Mouse (Mus musculus): ENCODE measurements at regions not wholly inside any gene's neighbourhood (a gene's known extent, or its start where the extent isn't known, plus 50 kb on each side); places are given as distances from the start of the nearest gene placed in this dataset.
"Not testable (repeated sequence)": the region's sequence is repeated elsewhere in the genome, so short reads cannot be mapped to it uniquely, and the experiment has no call there.

DNA sequence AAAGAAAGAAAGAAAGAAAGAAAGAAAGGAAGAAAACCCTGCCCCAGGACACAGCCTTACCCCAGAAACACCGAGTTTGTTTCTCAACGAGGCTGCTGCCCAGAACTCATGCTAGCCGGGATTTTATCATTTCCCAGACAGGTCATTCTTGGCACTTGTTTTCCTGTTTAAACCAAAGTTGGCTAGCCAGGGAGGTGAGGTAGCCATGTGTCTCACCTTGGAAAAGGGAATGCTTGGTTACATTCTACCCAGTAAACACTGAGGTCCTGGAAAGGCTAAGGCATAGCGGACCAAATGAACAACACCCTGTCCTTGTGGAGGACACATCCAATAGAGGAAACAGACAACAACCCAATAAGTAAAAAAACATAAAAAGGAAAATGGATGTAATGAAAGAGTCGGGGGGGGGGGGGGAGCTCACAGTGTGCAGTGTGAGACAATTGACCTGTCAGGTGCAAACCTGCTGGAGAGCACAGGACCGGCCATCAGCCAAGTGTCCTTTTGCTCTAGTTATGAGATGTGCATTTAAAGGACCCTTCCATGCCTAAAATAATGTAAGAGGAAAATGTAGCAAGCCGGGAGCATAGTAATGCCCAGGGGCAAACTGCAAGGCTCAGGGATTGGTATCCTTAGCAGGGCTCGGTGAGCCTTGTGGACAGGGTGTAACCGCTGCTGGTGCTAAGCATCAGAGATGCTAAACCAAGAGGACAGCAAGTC lies 78.2 kb upstream of the Fzd7 start:
- ATAC-seq (replicated peaks; ENCODE audit: low read depth, poor library complexity, severe bottlenecking) = no peak

DNA sequence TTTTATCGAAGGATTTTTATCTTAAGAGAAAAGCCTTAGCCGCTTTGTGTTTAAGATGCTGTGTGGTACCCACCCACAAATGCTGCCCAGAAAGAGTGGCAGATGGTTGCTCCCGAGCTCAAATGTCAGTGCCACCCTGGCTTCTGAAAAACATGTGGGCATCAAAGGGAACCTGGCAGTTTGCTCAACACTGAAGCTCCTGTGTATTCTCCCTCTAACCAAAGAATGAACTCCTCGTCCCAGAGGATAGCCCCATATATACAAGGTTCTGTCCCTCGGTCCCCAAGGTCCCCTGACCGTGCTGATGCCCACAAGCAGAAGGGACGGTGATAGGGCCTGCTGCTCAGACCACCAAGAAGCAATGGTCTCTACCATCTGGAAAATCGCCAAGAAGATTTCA lies 76.9 kb upstream of the Fzd7 start:
- no peak for ATAC-seq (replicated peaks; ENCODE audit: low read depth, poor library complexity, severe bottlenecking)

DNA sequence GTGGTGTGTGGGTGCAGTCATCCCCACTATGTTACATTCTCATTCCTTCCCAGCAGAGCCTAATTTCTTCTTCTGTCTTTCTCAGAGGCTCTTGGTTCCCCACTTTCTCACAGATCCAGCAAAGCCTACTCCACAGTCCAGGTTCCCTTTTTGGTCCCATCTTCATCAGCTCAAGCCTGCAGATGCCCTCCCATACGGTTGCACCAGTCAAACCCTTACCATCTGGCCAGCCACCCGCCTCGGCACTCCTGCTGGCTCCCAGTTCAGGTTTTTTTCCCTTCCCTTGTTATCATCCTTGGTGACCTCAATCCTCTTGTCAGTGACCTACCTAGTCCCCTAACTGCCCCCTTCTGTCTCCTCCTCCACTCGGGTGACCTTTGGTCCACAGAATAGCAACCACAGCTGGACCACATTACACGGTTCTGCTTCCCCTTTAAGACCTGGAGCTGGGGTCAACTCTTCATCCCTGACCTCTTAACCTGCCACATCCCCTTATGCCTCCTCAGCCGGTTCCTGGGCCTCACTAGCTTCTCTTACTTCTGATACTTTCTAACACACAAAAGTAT lies 75.4 kb upstream of the Fzd7 start:
- no peak for ATAC-seq (replicated peaks; ENCODE audit: low read depth, poor library complexity, severe bottlenecking)

DNA sequence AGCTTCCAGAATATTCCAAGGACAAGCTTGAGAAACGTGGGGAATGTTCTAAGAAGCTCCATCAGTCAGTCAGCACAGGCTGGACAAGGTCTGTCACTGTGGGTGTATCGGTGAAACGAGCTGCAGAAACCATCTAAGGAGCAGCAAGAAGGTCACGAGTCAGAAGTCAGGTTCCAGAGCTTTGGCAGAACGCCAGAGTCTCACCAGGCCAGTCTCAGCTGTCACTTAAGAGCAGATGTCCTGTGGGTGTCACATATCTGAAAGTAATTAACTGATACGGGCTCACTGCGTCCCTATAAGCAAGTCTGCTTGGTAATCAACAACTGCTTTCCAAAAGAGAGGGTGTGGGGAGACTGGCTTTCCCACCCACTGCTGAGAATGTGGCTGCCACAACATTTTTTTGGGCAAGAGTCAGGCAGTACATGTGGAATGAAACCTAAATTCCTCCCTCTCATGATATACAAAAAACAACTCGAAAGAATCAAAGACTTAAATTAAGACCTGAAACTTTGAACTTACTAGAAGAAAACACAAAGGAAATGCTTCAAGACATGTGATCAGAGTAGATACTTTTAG lies 72.6 kb upstream of the Fzd7 start:
- ATAC-seq (replicated peaks; ENCODE audit: low read depth, poor library complexity, severe bottlenecking) = peak; percentile 32; the same call in 1 of the 2 replicates

DNA sequence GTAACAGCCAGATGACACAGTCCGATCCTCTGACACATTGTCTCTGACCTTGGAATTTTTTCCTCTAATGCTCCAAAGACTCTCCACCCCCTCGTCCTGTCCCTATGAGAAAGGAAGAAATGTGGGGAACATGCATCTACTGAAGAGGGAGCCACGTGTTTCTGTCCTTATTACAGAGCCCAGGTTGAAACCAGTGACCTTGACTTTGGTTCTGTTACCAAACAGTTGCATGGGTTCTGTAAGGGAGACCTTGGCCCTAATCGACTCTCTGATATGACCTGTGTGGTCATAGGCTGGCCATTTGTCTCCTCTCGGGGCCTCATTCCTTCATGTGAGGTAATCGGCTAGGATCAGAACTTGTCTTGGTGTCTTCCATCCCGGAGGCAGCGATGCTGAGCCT lies 69.0 kb upstream of the Fzd7 start:
- ATAC-seq (replicated peaks; ENCODE audit: low read depth, poor library complexity, severe bottlenecking) = no peak

DNA sequence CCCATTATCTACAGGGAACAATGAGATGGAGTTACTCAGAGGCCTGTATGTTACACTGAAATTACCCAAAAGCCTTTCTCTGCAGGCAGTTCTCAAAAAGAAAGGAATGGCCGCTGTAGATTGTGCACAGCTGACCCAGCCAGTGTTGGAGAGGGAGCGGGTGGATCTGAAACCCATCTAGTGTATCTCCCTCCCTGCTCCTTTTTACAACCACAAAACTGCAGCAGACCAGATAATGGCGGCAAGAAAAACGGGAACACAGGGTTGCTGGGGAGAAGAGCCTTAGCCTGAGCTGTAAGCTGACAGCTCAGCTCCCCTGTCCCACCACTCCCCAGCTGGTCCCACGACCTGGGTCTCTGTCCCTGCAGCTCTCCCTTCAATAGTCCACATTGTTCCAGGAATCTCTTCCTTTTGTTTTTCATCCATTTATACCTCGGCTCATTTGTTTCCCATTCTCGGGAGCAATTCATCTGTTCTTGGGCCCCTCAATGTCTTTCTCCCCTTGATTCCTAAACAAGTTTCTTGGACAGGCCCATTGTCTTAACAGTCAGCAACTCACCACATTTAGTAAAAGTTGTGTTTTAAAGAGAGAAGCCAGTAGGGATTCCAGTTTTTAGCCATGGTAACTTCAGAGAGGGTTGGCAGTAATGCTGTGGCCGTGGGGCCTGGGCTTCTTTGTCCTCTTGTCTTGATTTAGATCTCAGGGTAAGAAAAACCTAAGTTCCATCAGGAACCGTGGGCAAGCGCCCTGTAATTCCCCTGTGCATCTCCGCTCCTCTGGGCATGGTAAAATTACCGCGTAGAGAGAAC lies 67.6 kb upstream of the Fzd7 start:
- no peak for ATAC-seq (replicated peaks; ENCODE audit: low read depth, poor library complexity, severe bottlenecking)

DNA sequence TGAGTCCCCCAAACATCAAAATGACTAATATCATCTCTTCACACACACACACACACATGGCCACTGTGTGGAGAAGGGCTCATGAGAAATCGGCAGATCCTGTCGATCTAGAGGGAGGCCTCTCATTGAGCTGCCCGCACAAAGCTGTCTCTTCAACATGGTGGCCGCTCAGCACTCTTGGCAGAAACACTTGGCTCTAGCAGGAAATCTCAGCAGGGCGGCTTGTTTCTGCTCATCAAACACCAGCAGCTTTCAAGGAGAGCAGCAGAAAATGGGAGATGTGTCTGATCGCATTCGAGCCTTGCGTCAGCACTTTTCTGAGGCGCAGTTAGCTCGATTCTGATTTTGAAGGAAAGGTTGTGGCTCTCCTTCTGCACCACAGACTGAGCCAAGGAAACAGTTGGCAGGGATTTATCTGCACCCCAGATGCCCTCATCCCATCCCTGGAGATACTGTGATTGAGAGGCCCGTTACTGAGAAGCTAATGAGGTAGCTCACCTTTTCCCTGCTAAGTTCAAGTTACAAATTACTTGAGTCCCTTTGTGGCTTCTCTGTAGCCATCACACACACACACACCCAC lies 66.4 kb upstream of the Fzd7 start:
- ATAC-seq (replicated peaks; ENCODE audit: low read depth, poor library complexity, severe bottlenecking) = no peak

DNA sequence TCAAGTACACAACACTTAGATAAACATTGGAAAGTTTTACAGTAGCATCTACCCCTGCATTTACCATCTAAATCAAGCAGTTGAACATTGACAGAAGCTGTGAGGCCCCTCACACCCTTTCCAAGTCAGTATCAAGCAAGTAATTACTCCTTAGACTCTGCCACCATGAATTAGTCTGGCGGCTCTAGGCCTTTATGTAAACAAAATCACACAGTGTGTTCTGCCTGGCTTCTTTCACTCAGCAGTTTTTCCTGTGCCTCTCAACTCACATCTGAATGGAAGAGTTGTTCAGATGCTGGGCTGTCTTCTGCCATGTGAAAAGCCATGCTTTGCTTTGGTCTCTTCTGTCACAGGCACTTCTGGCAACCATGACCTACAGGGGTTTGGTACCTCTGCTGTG lies 64.9 kb upstream of the Fzd7 start:
- no peak for ATAC-seq (replicated peaks; ENCODE audit: low read depth, poor library complexity, severe bottlenecking)

DNA sequence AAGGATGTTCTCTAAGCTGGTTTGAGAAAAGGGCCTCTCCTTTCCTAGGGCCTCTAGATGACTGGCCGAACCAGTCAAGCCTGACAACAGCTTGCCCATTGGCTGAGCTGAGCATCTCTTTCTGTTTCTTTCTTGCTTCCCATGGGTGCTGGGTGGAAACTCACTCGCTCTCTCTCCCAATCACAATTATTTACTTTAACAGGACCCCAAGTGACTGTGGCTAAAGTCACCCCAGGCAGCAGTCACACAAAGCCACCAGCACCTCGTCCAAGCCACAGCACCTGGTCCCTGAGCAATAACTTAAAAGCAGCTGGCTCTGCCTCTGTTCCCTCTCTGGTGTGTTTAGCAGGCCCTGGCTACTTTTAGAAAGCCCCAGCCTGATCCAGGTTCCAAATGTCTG lies 64.3 kb upstream of the Fzd7 start:
- no peak for ATAC-seq (replicated peaks; ENCODE audit: low read depth, poor library complexity, severe bottlenecking)

DNA sequence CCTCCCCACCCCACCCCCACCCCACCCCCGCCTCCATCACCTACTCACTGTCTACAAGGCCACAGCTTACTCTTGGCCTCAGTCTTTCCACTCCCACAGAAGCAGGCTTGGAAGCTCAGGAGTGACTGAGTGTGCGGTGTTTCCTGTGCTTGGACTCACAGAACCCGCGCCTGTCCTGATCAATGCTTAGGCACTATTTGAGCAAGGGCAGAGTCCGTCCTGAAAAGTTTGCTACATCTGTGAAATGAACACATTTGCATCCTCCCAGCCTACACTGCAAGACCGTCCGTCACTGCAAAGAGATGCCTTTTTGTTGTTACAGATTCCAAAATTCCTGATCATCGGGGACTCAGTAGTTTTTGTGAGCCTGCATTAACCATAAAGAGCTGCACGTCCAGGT lies 63.5 kb upstream of the Fzd7 start:
- no peak for ATAC-seq (replicated peaks; ENCODE audit: low read depth, poor library complexity, severe bottlenecking)

DNA sequence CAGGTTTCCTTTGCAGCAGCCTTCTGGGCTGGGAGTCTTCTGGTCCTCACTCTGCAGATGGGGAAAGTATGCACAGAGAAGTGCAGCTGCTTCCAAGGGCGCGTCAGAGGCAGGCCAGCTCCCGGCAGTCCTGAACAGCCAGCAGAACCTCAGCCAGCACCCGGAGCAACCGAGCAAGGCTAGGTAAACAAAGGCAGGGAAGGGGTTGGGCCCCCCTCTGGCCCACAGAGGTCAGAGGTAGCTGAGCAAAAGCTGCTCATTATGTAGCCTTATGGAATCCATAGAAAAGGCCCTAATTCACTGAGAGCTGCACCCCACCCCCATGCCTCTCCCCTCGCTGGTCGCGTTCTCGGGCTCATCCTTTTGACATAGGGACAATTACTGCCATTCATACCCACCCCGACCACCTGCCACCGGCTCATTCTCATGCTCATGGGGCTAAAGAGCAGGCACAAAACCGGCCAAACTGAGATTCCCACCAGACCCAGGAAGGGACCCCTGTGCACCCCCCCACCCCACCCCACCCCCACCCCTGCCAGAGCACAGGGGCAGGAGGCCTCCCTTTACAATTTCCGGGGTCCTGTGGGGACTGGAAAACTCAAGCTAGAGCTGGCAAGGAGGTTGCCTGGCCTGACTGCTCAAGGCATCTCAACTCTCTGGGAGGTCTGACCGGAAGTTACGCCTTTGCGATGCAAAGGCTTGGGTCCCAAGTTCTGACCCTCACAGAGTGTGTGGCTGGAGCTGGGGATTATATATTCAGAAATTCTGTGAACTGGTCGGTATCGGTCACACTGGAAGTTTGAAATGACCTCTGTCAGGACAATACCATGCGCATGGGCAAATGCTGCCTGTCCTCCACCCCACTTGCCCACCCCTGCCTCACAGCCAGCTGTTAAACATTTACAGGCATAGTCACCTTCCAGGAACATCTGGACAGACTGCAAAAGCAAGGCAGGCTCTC lies 59.0 kb upstream of the Fzd7 start:
- no peak for ATAC-seq (replicated peaks; ENCODE audit: low read depth, poor library complexity, severe bottlenecking)

DNA sequence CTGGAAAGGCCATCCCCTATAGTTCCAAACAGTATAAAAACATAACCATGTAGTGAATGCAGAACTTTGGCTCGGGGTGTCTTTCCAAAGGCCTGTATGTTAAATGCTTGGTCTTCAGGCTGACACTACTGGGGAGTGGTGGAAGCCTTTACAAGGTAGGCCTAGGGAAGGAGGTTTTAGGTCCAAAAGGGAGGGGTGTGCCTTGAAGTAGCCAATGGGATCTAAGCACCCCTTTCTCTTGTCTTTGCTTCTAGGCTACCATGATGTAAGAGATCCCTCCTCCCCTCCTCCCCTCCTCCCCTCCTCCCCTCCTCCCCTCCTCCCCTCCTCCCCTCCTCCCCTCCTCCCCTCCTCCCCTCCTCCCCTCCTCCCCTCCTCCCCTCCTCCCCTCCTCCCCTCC lies 56.5 kb upstream of the Fzd7 start:
- ATAC-seq (replicated peaks; ENCODE audit: low read depth, poor library complexity, severe bottlenecking) = not testable (repeated sequence)

DNA sequence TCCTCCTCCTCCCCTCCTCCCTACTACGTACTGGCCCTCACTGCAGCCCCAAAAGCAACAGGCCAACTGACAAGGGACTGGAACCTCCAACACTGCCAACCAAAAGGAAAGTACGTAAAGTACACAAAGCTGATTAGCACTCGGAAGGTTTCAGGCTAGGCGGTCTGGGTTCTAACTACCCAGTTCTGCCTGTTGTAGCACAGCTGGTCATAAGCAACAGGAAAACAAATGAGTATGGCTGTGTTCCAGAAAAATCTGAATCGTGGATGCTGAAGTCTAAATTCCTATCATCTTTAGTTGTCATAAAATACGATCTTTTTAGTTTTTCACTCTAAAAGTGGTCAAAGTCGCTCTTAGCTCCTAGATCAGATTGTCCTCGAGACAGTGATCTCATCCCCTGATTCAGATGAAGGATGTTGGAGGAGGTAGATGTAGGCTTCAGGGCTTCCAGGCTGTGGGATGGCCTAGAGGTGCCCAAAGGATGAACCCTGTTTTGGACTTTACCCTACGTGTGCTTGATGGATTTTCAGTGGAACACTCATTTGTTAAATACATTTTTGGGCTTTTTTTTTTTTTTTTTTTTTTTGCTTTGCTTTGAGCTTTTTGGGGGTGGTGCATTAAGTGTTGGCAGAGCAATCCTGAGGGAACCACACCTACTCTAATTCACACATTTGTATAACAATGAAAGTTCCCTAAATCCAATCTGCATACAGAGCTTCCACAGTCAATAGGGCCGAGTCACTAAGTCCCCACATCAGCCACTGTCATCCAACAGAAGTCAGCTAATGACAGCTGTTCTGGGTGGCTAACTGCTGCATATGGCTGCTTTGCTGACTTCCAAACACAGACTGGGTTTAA lies 55.6 kb upstream of the Fzd7 start:
- ATAC-seq (replicated peaks; ENCODE audit: low read depth, poor library complexity, severe bottlenecking) = no peak

DNA sequence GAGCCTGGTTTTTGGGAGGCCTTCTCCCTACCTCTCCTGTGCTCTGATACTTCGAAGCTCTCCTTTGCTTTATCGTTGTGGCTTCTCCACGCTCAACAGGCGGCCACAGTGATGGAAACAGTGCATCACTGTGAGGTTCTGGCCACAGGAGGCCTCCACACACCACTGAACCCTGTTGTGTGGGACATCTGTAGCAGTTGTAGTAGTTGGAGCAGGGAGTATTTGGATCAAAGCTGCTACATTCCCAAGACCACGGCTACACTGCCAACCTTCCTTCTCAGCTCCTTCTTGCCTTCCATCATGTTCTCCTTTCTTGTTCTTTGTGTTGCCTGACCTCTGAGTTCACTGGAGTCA lies 55.0 kb upstream of the Fzd7 start:
- ATAC-seq (replicated peaks; ENCODE audit: low read depth, poor library complexity, severe bottlenecking) = 0 out of 2 replicates have a peak, but pooled peaks have one; percentile 15

DNA sequence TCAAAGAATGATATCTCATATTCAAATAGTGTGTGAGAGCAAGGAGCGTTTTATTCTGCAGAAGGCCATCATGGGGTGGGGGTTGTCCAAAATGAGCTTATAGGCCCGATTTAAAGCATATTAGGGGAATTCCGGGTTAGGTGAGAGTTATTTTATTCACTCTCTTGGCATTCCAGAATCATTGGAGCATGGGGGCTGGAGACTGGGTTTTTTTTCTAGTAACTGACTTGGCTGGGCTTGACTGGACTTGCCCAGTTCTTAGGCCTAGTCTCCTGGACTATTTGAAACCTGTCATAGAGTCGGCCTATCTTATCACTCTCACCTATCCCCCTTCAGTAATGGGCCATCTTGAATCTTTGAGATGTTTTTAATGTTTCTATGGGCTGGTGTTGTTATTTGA lies 52.9 kb upstream of the Fzd7 start:
- ATAC-seq (replicated peaks; ENCODE audit: low read depth, poor library complexity, severe bottlenecking) = no peak

DNA sequence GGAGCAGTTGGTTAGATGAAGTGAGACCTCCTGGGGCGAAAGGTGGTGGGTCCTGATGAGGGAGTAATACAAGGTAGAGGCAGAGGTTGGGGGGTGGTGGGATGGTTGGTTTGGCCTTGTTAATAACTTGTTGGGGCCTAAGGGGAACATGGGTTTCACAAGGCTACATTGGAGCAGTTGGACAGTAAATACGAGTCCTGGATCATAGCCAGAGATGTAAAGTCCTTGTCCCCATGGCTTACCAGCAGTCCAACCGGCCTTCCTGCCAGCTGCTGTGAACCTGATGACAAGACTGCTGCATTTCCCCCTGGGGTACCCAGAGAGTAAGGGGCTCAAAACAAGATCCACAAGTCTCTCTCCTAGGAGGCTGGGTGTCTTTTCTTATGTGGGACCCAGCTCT lies 52.0 kb upstream of the Fzd7 start:
- ATAC-seq (replicated peaks; ENCODE audit: low read depth, poor library complexity, severe bottlenecking) = no peak

DNA sequence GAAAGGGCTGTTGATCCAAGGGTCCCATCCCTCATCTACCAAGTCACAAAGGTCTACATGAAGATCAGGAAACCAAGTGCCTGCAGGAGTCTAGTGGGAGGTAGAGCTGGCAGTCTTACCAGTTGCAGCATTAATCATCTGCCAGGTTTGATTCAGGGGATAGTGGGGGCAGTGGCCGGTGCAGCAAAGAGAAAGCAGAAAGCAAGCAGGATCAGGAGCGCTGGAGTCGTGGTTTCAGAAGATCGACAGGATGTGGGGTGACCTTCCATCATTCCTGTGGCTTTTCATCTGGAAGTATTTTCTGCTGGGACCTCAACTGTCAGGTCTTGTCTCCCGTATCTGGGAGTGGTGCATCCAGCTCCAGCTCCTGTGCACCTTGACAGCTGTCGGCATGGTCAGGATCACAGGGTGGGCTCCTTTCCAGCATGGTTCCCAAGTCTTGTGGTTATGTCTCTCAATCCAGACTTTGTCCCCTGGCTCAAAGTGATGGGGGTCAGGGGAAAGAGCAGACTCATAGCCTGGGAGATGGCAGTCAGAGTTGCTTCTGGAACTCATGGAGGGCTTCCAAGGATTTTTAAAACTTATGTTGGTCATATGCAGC lies 51.2 kb upstream of the Fzd7 start:
- ATAC-seq (replicated peaks; ENCODE audit: low read depth, poor library complexity, severe bottlenecking) = no peak

Data from common myeloid progenitor, adult 5-6 weeks (primary cell).